Mouse (Mus musculus): ENCODE measurements around the gene Hoxd1. TPM values are rescaled to one million over a fixed set of nuclear protein-coding genes. Genes with fewer than 3 reads are reported as not detected.

The Hoxd1 gene
- 0.26 and 0.36 TPM in 2 replicates for total RNA-seq (2012; rRNA removed)

DNA sequence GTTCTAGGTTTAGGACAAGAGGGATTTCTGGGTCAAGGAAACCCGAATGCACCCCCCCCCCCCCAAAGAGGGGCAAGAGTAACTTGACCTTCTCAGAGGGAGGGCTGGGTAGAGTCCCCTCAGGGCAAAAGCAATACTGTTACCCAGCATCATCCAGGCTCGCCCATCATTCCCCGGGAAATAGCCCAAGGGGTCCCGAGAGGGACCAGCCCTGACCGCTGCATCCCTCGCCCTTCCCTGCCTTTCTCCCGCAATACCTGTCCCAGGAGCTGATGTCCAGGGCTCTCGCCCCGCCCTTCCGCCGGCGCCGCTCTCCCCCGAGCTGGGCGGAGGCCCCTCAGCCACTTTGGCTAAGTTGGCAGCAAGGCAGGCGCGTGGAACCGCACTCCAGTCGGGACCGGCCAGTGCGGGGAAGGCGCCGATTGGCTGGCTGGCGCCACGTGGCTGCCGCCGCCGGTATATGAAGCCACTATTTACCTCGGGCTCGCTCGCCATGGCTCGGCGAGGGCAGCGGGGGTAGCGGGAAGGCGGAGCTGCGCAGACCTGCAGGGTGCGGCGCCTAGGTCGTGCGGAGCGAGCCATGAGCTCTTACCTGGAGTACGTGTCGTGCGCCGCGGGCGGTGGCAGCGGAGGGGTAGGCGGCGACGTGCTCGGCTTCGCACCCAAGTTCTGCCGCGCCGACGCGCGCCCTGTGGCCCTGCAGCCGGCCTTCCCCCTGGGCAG lies at the start of gene Hoxd1:
Gene Hoxd1 (plus strand): TSS at position 459 of the 723 bp plus-strand sequence.
- H3K4me1 ChIP-seq (ENCODE audit: control insufficient read depth in 2 of 2, insufficient read depth in 2 of 2, low read length in 2 of 2, poor library complexity in 1 of 2), result no peaks in the 10 kb centered on the region
- no peaks in the 10 kb centered on the region for H3K9me3 ChIP-seq (ENCODE audit: control insufficient read depth, insufficient read depth, low read depth, low read length)
- peak within 1 kb of the TSS; percentile 42 for H3K9ac ChIP-seq (ENCODE audit: insufficient read depth, low read depth, low read length, poor library complexity, severe bottlenecking)
- no peak for DNase-seq (ENCODE audit: low read depth, low spot score)
- peak within 1 kb of the TSS; percentile 73 to 76 for H3K4me3 ChIP-seq (ENCODE audit: insufficient read depth in 1 of 2, low read depth in 1 of 2, low read length in 2 of 2, poor library complexity in 1 of 2, severe bottlenecking in 1 of 2)
- in situ Hi-C loops (cut with MboI; ENCODE audit: low sequenced_read_pairs in 2 of 2, unreplicated experiment in 2 of 2), result no loop called here
- TF ChIP-seq HCFC1 (IDR thresholded peaks at IDR 0.05; ENCODE audit: borderline replicate concordance, insufficient read depth, low read length) (no peak), CHD2 (IDR thresholded peaks at IDR 0.05; ENCODE audit: low read depth, low read length) (no peak), ZC3H11A (IDR thresholded peaks at IDR 0.05; ENCODE audit: borderline replicate concordance, low read depth, low read length) (no peak), ZNF384 (IDR thresholded peaks at IDR 0.05; ENCODE audit: low read depth, low read length) (no peak), MAFK (IDR thresholded peaks at IDR 0.05; ENCODE audit: insufficient read depth, low read depth, low read length) (no peak)
- H3K36me3 ChIP-seq (ENCODE audit: control insufficient read depth, insufficient read depth, low read length, poor library complexity, severe bottlenecking), result no peaks in the 10 kb centered on the region
- H3K27ac ChIP-seq (ENCODE audit: insufficient read depth, low read depth, low read length, poor library complexity, severe bottlenecking), result no peak within 1 kb of the TSS

DNA sequence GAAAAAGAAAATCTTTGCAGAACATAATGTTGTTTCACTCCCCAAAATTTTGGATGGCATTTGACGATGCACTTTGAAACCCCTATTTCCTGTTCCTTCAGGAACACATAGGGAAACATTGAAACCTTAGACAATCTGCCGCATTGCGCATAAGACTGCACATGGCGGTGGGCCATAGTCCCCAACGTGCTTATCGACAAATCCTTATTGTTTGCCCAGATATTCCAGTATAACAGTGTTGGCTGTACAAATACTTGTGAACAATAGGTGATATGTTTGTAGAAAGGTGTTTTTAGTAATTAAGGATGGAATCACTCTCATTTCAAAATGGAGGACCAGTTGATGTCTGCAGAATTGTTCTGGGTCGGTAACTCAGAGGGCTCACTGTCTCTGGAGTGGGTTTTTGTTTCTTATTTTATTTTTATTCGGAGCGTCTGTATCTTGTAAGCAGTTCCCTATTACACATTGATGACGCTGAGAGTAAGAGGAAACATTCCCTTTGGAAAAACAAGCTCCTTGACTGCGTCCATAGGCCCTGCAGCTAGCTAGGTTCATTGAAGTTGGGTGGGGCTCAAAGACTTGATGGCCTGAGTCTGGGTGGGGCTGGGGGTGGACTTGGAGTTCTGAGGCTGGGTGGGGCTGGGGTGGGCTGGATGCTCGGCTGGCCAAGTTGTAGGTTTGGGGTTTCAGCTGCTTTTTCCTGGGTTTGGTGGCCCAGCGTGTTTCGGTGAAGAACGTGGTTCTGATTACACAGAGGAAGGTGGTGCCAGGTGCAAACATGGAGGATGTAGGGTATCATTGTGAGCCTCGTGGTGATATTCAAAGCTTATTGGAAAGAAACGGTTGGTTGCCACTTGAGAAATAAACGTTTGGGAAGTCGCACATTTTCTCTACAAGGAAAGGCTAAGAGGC lies 49.3 kb upstream of the Hoxd1 start:
- H3K9me3 ChIP-seq (ENCODE audit: control insufficient read depth, insufficient read depth, low read depth, low read length), result no peaks in the 10 kb centered on the region
- TF ChIP-seq HCFC1 (IDR thresholded peaks at IDR 0.05; ENCODE audit: borderline replicate concordance, insufficient read depth, low read length), result no peak
- TF ChIP-seq CHD2 (IDR thresholded peaks at IDR 0.05; ENCODE audit: low read depth, low read length), result no peak
- no peak for TF ChIP-seq MAFK (IDR thresholded peaks at IDR 0.05; ENCODE audit: insufficient read depth, low read depth, low read length)
- no peak for TF ChIP-seq ZNF384 (IDR thresholded peaks at IDR 0.05; ENCODE audit: low read depth, low read length)
- TF ChIP-seq ZC3H11A (IDR thresholded peaks at IDR 0.05; ENCODE audit: borderline replicate concordance, low read depth, low read length), result no peak
- in situ Hi-C loops (cut with MboI; ENCODE audit: low sequenced_read_pairs in 2 of 2, unreplicated experiment in 2 of 2), result loop anchor here (10.0 to 25.0 kb wide), 4 partner anchors 341 to 874 kb away; no protein-coding TSS in a partner anchor
- no peaks in the 10 kb centered on the region for H3K36me3 ChIP-seq (ENCODE audit: control insufficient read depth, insufficient read depth, low read length, poor library complexity, severe bottlenecking)
- H3K9ac ChIP-seq (ENCODE audit: insufficient read depth, low read depth, low read length, poor library complexity, severe bottlenecking), result no peak overlapping the region
- DNase-seq (ENCODE audit: low read depth, low spot score), result no peak
- peaks cover 0 to 2% of the 10 kb centered on the region in 2 experiments; a peak in 1 of 4 replicates for H3K4me1 ChIP-seq (ENCODE audit: control insufficient read depth in 2 of 2, insufficient read depth in 2 of 2, low read length in 2 of 2, poor library complexity in 1 of 2)
- no peak overlapping the region for H3K4me3 ChIP-seq (ENCODE audit: insufficient read depth in 1 of 2, low read depth in 1 of 2, low read length in 2 of 2, poor library complexity in 1 of 2, severe bottlenecking in 1 of 2)
- no peak overlapping the region for H3K27ac ChIP-seq (ENCODE audit: insufficient read depth, low read depth, low read length, poor library complexity, severe bottlenecking)

DNA sequence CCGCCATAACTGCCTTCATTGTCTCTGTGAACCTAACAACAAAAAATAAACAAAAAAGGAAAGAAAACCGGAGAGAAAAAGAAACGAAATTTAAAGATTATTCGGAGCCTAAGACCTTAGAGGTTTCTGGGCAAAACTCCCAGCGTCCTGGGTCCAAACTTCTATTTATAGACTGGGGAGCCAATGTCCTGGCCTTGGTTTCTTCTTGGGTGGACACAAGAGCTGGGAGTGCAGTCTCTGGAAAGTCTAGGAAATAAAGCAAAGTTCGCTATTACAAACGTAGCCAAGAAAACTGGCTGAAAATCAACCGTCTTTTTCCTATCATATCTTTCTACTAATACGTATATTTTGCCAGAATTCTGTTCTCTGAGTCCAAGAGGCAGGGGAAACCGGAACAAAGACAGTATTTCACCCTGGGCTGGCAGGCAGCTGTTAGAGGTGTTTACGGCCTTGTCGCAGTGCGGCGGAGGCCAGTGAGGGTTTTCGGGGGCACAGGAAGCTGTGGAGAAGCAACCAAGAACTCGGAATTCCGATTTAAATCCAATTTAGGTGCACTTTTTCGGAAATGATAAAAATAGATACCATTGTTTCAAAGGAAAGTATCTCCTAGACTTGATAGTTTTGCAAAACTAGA lies 48.5 kb upstream of the Hoxd1 start:
- TF ChIP-seq CHD2 (IDR thresholded peaks at IDR 0.05; ENCODE audit: low read depth, low read length) (no peak), HCFC1 (IDR thresholded peaks at IDR 0.05; ENCODE audit: borderline replicate concordance, insufficient read depth, low read length) (no peak), MAFK (IDR thresholded peaks at IDR 0.05; ENCODE audit: insufficient read depth, low read depth, low read length) (no peak), ZNF384 (IDR thresholded peaks at IDR 0.05; ENCODE audit: low read depth, low read length) (no peak), ZC3H11A (IDR thresholded peaks at IDR 0.05; ENCODE audit: borderline replicate concordance, low read depth, low read length) (no peak)
- Histone ChIP-seq H3K27ac (ENCODE audit: insufficient read depth, low read depth, low read length, poor library complexity, severe bottlenecking) (no peak overlapping the region), H3K9ac (ENCODE audit: insufficient read depth, low read depth, low read length, poor library complexity, severe bottlenecking) (no peak overlapping the region), H3K4me3 (ENCODE audit: insufficient read depth in 1 of 2, low read depth in 1 of 2, low read length in 2 of 2, poor library complexity in 1 of 2, severe bottlenecking in 1 of 2) (no peak overlapping the region), H3K4me1 (ENCODE audit: control insufficient read depth in 2 of 2, insufficient read depth in 2 of 2, low read length in 2 of 2, poor library complexity in 1 of 2) (peaks cover 0 to 2% of the 10 kb centered on the region in 2 experiments; a peak in 1 of 4 replicates), H3K36me3 (ENCODE audit: control insufficient read depth, insufficient read depth, low read length, poor library complexity, severe bottlenecking) (no peaks in the 10 kb centered on the region), H3K9me3 (ENCODE audit: control insufficient read depth, insufficient read depth, low read depth, low read length) (no peaks in the 10 kb centered on the region)
- no peak for DNase-seq (ENCODE audit: low read depth, low spot score)
- in situ Hi-C loops (cut with MboI; ENCODE audit: low sequenced_read_pairs in 2 of 2, unreplicated experiment in 2 of 2), result loop anchor here (10.0 to 25.0 kb wide), 4 partner anchors 341 to 873 kb away; no protein-coding TSS in a partner anchor

DNA sequence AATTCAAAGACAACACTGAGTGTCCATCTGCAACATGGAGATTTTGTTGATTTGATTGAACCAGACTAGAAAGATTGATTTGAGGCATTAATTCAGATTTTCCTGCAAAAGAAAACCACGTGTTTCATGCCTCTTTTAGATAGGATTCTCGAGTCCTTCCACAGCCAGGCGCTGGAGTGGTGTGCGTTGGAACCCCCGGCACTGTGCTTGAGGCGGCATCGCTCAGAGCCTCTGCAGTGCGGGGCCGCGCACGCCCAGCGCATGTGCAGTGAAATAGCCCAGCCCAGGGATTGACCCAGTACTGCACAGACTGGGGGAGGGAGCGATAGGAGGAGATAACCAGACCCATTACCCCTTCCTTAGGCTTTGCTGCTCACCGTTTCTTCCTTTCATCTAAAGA lies 47.9 kb upstream of the Hoxd1 start:
- in situ Hi-C loops (cut with MboI; ENCODE audit: low sequenced_read_pairs in 2 of 2, unreplicated experiment in 2 of 2), result loop anchor here (10.0 to 25.0 kb wide), 4 partner anchors 340 to 872 kb away; no protein-coding TSS in a partner anchor
- Histone ChIP-seq H3K27ac (ENCODE audit: insufficient read depth, low read depth, low read length, poor library complexity, severe bottlenecking) (no peak overlapping the region), H3K9ac (ENCODE audit: insufficient read depth, low read depth, low read length, poor library complexity, severe bottlenecking) (no peak overlapping the region), H3K36me3 (ENCODE audit: control insufficient read depth, insufficient read depth, low read length, poor library complexity, severe bottlenecking) (no peaks in the 10 kb centered on the region), H3K4me1 (ENCODE audit: control insufficient read depth in 2 of 2, insufficient read depth in 2 of 2, low read length in 2 of 2, poor library complexity in 1 of 2) (peaks cover 0 to 6% of the 10 kb centered on the region in 2 experiments; a peak in 1 of 4 replicates), H3K9me3 (ENCODE audit: control insufficient read depth, insufficient read depth, low read depth, low read length) (no peaks in the 10 kb centered on the region), H3K4me3 (ENCODE audit: insufficient read depth in 1 of 2, low read depth in 1 of 2, low read length in 2 of 2, poor library complexity in 1 of 2, severe bottlenecking in 1 of 2) (no peak overlapping the region)
- TF ChIP-seq HCFC1 (IDR thresholded peaks at IDR 0.05; ENCODE audit: borderline replicate concordance, insufficient read depth, low read length), result no peak
- no peak for TF ChIP-seq ZC3H11A (IDR thresholded peaks at IDR 0.05; ENCODE audit: borderline replicate concordance, low read depth, low read length)
- TF ChIP-seq MAFK (IDR thresholded peaks at IDR 0.05; ENCODE audit: insufficient read depth, low read depth, low read length), result no peak
- no peak for TF ChIP-seq ZNF384 (IDR thresholded peaks at IDR 0.05; ENCODE audit: low read depth, low read length)
- no peak for TF ChIP-seq CHD2 (IDR thresholded peaks at IDR 0.05; ENCODE audit: low read depth, low read length)
- no peak for DNase-seq (ENCODE audit: low read depth, low spot score)

Data from ES-E14 (cell line).